Mouse (Mus musculus) lung, postnatal 0 days (tissue): ENCODE results near the gene Nfu1. TPM values are rescaled to one million over a fixed set of nuclear protein-coding genes. Genes with fewer than 3 reads are reported as not detected.
"Not testable (repeated sequence)": the region's sequence is repeated elsewhere in the genome, so short reads cannot be mapped to it uniquely, and the experiment has no call there.

Source experiments
- ATAC-seq: fragments of 200-750 bp; cut with Nextera tagmentation; 2 replicates; pipeline ENCODE4 v1.8.0; 2017; ENCODE audit warnings: moderate library complexity
- DNase-seq: peaks from one replicate; pipeline ENCODE4 v3.0.0-alpha.2; 2016; ENCODE audit warnings: low spot score
- H3K27ac ChIP-seq: fragments of 300-500 bp; sonication (generic); 2 replicates; pipeline ENCODE4 v1.5.1; 2014; ENCODE audit warnings: antibody characterized with exemption, mild to moderate bottlenecking, low read length, mixed read lengths
- H3K27me3 ChIP-seq: fragments of 300-500 bp; sonication (generic); replicated peaks from 2 replicates; pipeline ENCODE4 v1.6.1; 2014; ENCODE audit warnings: low read length, mixed read lengths; ENCODE audit not compliant: insufficient read depth
- H3K36me3 ChIP-seq: fragments of 300-500 bp; sonication (generic); 2 replicates; pipeline ENCODE4 v1.6.1; 2014; ENCODE audit warnings: low read length, mixed read lengths; ENCODE audit not compliant: insufficient read depth
- H3K4me1 ChIP-seq: fragments of 300-500 bp; sonication (generic); 2 replicates; pipeline ENCODE4 v1.6.1; 2014; ENCODE audit warnings: antibody characterized with exemption, low read depth, low read length, mixed read lengths; ENCODE audit not compliant: insufficient read depth
- H3K4me2 ChIP-seq: fragments of 300-500 bp; sonication (generic); replicated peaks from 2 replicates; pipeline ENCODE4 v1.6.1; 2014; ENCODE audit warnings: low read depth, mild to moderate bottlenecking, low read length, moderate library complexity, mixed read lengths
- H3K4me3 ChIP-seq: fragments of 300-500 bp; sonication (generic); 2 replicates; pipeline ENCODE4 v1.5.1; 2014; ENCODE audit warnings: low read depth, low read length
- H3K9ac ChIP-seq: fragments of 300-500 bp; sonication (generic); replicated peaks from 2 replicates; pipeline ENCODE4 v1.6.1; 2014; ENCODE audit warnings: low read depth, mild to moderate bottlenecking
- H3K9me3 ChIP-seq: fragments of 300-500 bp; sonication (generic); 2 replicates; pipeline ENCODE4 v1.6.1; 2016; ENCODE audit warnings: low read length, mixed read lengths
- CTCF ChIP-seq: IDR thresholded peaks from 2 replicates; pipeline ENCODE4 v1.5.1; 2016; ENCODE audit warnings: antibody characterized with exemption, mild to moderate bottlenecking
- EP300 ChIP-seq: IDR thresholded peaks from 2 replicates; pipeline ENCODE4 v1.6.1; 2016; ENCODE audit warnings: antibody characterized with exemption, mild to moderate bottlenecking, control low read depth
- WGBS: fragments of 180-500 bp; shearing (Covaris S2); extraction: QIAGEN DNeasy Blood & Tissue Kit; methylation state at CpG from one replicate; pipeline ENCODE4 v1.1.7; 2014; 5-methylcytosine and 5-hydroxymethylcytosine counted together
- polyA plus RNA-seq: library from polyadenylated mRNA; unstranded; fragments of >200 nt; fragmentation: Nextera tagmentation; extraction: Ambion mirVana; gene quantifications from 2 replicates; pipeline ENCODE4 v1.2.1, GENCODE M21; 2015

Nfu1 gene
- polyA plus RNA-seq, 1 experiment from 2014 or later, result 72.9 TPM

- peaks cover 5% of the 10 kb centered on the region; the same call in 1 of the 2 replicates for H3K4me1 ChIP-seq
- DNase-seq (no peak), ATAC-seq (no peak)
- peak overlapping the region; percentile 88 for H3K4me3 ChIP-seq
- H3K9ac ChIP-seq, result peak overlapping the region; percentile 86
- WGBS, result 1% methylated on average over 11 of the region's 11 CpGs
- TF ChIP-seq CTCF (no peak), EP300 (no peak; the same call in 1 of the 2 replicates)
- no peaks in the 10 kb centered on the region for H3K36me3 ChIP-seq
- no peaks in the 10 kb centered on the region for H3K27me3 ChIP-seq
- peak overlapping the region; percentile 99 for H3K27ac ChIP-seq
- no peaks in the 10 kb centered on the region for H3K9me3 ChIP-seq
- peak overlapping the region; percentile 90 for H3K4me2 ChIP-seq
Measured at GRCm38 (mm10) chr6:87042004-87042336, 32.9 kb downstream of the Nfu1 start.

GRCm38 (mm10) chr6:87042337-87043130 is 33.5 kb downstream of the Nfu1 start, which contains the start of gene Gfpt1:
Gene Gfpt1 (plus strand): TSS chr6:87042846.
- Histone ChIP-seq H3K4me2 (peak within 1 kb of the TSS; percentile 90), H3K27me3 (no peaks in the 10 kb centered on the region), H3K4me3 (peak within 1 kb of the TSS; percentile 88), H3K9ac (peak within 1 kb of the TSS; percentile 86), H3K4me1 (peaks cover 5% of the 10 kb centered on the region; the same call in 1 of the 2 replicates), H3K36me3 (no peaks in the 10 kb centered on the region), H3K9me3 (no peaks in the 10 kb centered on the region), H3K27ac (peak within 1 kb of the TSS; percentile 99)
- DNase-seq, result peak; percentile 98
- TF ChIP-seq CTCF (0 out of 2 replicates have a peak, but pooled peaks have one; percentile 10), EP300 (no peak; the same call in 1 of the 2 replicates)
- peak; percentile 99 for ATAC-seq
- under 1% methylated on average over 59 of the region's 68 CpGs for WGBS

- Histone ChIP-seq H3K9me3 (no peaks in the 10 kb centered on the region), H3K27ac (peak overlapping the region; percentile 99), H3K9ac (peak overlapping the region; percentile 86), H3K36me3 (no peaks in the 10 kb centered on the region), H3K4me1 (peaks cover 5% of the 10 kb centered on the region; the same call in 1 of the 2 replicates), H3K4me3 (peak overlapping the region; percentile 88), H3K27me3 (no peaks in the 10 kb centered on the region), H3K4me2 (peak overlapping the region; percentile 90)
- TF ChIP-seq EP300 (no peak), CTCF (no peak)
- DNase-seq (peak; percentile 36), ATAC-seq (peak; percentile 7; the same call in 1 of the 2 replicates)
- under 1% methylated on average over 9 of the region's 9 CpGs for WGBS
Measured at GRCm38 (mm10) chr6:87043131-87043516, 34.1 kb downstream of the Nfu1 start.

GRCm38 (mm10) chr6:87044895-87045294 is 35.9 kb downstream of the Nfu1 start:
- WGBS, result 54% methylated on average over 2 of the region's 2 CpGs
- H3K27ac ChIP-seq, result no peak overlapping the region
- ATAC-seq (no peak), DNase-seq (peak; percentile 31)
- no peak overlapping the region for H3K9ac ChIP-seq
- no peaks in the 10 kb centered on the region for H3K9me3 ChIP-seq
- no peak overlapping the region for H3K4me2 ChIP-seq
- no peaks in the 10 kb centered on the region for H3K27me3 ChIP-seq
- H3K4me1 ChIP-seq, result peaks cover 5% of the 10 kb centered on the region; the same call in 1 of the 2 replicates
- H3K36me3 ChIP-seq, result no peaks in the 10 kb centered on the region
- no peak for TF ChIP-seq EP300
- TF ChIP-seq CTCF, result no peak
- no peak overlapping the region for H3K4me3 ChIP-seq

- Histone ChIP-seq H3K9ac (no peak overlapping the region), H3K27ac (no peak overlapping the region), H3K36me3 (no peaks in the 10 kb centered on the region), H3K4me2 (no peak overlapping the region), H3K4me3 (no peak overlapping the region), H3K9me3 (no peaks in the 10 kb centered on the region), H3K27me3 (no peaks in the 10 kb centered on the region), H3K4me1 (peaks cover 5% of the 10 kb centered on the region; the same call in 1 of the 2 replicates)
- DNase-seq (no peak), ATAC-seq (no peak)
- 75% methylated on average over 3 of the region's 3 CpGs for WGBS
- no peak for TF ChIP-seq CTCF
- no peak for TF ChIP-seq EP300
Measured at GRCm38 (mm10) chr6:87045507-87045906, 36.5 kb downstream of the Nfu1 start.

- WGBS, result 97% methylated on average over 7 of the region's 7 CpGs
- not testable (repeated sequence) for H3K9me3 ChIP-seq
Measured at GRCm38 (mm10) chr6:87048712-87049111, 39.7 kb downstream of the Nfu1 start.

More at GRCm38 (mm10) chr6:87048712-87049111, 39.7 kb downstream of the Nfu1 start:
- not testable (repeated sequence) for DNase-seq, ATAC-seq, H3K4me3 ChIP-seq, H3K27me3 ChIP-seq, H3K4me1 ChIP-seq, H3K9ac ChIP-seq, H3K4me2 ChIP-seq, H3K27ac ChIP-seq
- H3K36me3 ChIP-seq, result peaks cover 15% of the 10 kb centered on the region; the same call in 1 of the 2 replicates
